Mouse (Mus musculus) embryonic fibroblast, embryonic 13.5 days (primary cell): Measurements from ENCODE around the gene L3hypdh.
A peak's percentile ranks its signal among the peaks of the same experiment; 100 is the strongest.

Experiments
- CTCF ChIP-seq: IDR thresholded peaks from 2 replicates; pipeline ENCODE4 v1.5.1; 2011; ENCODE audit warnings: mild to moderate bottlenecking, control low read depth, low read length, moderate library complexity, borderline replicate concordance; ENCODE audit not compliant: insufficient read depth
- POLR2A ChIP-seq: IDR thresholded peaks from 2 replicates; pipeline ENCODE4 v1.6.1; 2011; ENCODE audit warnings: low read depth, mild to moderate bottlenecking, control low read depth, low read length, moderate library complexity

- TF ChIP-seq CTCF: no peak
- peak; percentile 72 for TF ChIP-seq POLR2A
Observed at GRCm38 (mm10) chr12:72086166-72086825, 1.1 kb upstream of the L3hypdh start.
